Mouse (Mus musculus) forelimb bud, embryonic 11.5 days (tissue): ENCODE measurements at regions not wholly inside any gene's neighbourhood (a gene's known extent, or its start where the extent isn't known, plus 50 kb on each side); places are given as distances from the start of the nearest gene placed in this dataset.

Source experiments
- DNase-seq: peaks from one replicate; pipeline ENCODE4 v3.0.0-alpha.2; 2012; ENCODE audit warnings: low read depth, low spot score

DNA sequence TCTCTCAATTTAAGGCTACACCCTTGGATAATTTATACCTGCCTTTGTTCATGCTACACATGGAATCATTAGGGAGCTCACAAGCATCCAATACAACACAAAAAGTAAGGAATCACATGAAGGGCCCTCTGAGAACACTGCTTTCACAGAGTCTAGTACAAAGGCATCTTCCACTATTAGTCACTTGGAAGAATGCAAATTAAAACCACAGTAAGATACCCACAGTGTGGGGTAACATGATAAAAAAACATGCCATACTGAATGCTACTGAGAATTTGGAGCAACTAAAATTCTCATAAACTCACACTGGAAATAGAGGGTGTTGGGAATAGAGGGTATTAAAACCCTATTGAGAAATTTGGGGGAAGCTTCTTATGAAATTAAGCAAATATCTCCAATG, 197.6 kb upstream of the Tent5a start:
- no peak for DNase-seq

DNA sequence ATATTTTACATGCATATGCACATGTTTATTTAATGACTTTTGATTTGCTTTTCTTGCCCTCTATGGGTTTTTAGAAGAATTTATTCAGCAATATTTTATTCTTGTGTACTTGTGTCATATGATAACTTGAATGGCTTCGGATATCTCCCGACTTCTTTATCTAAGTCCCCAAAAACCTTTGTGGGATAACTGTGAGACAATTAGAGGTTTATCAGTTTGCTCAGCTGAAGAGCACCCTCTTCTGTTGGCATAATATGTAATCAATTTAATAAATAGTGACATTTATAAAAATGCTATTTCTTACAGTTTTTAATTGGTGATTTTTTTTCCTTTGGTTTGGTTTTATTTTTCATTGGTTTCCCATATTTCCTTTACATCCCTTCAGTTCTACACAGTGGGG, 194.2 kb upstream of the Tent5a start:
- no peak for DNase-seq

DNA sequence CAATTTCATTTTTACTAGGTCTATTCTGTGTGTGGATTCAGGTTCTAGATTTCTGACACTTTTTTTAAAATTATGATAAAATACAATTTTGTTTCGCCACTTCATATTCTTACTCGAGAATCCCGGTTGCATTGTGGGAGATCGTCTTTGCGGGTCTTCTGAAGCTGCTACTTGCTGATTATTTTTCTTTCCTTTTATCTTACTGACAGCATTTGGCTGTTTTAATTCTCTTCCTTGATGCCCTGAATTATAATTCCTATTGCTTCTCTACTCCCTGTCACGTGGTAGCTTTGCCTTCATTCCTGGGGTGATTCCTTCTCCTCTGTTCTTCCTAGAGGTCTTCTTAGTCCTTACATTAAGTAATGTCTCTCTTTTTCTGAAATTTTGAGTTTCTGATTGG, 193.8 kb upstream of the Tent5a start:
- no peak for DNase-seq

DNA sequence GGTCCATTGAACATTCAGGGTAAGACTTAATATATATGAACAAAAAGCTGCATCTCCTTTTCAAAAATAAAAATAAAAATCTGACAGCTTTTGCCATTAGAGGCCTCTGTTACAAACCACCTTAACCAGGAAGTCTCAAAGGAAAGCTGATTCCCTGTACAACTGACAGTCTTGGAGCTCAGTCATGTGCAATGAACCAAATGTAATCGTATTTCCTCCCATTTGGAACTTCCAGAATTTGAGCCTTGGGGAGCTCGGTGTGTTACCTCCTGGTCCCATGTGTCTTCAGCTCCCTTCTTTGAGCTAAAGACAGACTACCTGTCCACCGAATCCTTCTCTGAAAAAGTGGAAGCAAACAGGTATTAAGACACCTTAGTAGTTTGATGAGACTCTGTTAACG, 171.9 kb upstream of the Tent5a start:
- no peak for DNase-seq

DNA sequence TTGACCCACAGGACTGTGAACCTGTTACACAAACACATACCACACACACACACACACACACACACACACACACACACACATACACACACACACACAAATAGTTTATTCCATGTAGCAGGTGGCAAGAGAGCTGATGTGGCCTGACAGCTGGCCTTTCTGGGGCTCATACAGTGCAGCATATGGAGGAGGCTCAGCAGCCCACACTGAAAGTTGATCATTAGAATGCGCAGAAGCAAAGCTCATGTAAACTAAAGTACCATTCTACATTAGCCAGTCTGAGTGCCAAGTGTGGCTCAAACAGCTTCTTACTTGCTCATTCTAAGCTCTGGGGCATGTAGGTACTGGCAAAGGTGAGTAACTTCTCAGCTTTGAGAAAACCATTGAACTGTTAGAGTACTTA, 170.2 kb upstream of the Tent5a start:
- no peak for DNase-seq

DNA sequence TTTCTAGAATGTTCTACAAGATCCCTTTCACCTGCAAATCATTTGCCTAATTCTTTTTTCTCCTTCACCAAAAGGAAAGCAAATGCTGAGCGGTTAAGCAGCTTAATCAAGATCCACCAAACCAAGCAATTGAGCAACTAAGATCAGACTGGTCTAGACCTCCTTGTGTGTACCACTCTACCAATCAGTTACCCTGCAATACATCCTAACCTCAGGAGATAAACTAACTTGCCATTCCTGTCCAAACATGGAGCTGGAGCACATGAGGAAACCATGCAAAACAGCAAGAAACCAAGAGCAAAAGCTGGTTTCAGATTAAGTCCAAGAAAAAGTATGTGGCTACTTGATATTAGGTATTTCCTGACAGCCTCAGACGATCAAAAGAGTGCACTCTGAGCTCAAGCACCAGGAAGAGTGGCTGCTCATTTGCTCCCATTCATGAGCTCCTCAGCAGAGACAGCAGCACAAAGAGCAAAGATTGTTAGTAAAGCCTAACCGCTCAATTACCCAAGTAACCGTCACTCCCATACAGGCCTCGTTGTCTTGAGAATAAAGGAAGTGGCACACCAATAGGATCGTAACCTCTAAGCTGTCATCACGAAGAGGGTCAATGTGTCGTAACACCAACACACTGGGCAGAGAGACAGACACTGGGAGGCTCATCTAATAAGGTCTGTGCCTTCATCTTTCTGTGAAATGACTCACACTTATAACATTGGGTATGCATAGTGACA, 169.5 kb upstream of the Tent5a start:
- no peak for DNase-seq

DNA sequence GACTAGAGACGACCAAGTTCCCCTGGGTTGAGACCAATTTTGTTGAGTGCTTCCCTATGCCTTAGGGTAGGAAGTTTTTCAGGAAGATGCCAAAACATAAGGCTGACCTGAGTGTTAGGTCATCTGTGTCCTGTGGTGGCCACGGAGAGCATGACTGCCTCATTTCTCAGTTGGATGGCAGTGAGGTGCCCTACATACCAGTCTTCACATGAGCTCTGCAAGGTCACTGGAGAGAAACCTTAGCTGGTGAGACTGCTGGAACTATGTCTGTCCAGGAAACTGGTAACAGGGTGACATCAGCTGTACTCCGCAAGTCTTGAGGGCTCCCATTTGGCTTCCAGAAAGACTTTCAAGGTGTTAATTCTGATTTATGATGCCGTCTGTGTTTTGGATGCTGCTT, 167.9 kb upstream of the Tent5a start:
- DNase-seq: no peak

DNA sequence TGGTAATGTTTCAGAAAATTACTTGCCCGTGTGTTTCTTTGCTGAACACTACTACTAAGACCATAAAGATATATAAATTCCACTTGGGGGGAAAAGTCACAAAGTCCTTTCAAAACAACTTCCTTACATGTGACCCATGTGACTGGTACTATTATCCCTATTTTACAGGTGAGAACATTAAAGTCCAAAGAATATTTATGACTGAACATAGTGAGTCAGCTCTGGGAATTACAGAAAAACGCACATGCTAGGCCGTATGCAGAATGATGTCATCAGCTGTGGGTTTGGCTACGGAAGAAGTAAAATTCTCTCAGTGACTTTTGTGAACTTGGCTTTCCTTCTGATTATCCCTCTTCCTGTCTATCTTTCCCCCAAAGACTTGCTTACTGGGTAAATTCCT, 166.6 kb upstream of the Tent5a start:
- DNase-seq: no peak

DNA sequence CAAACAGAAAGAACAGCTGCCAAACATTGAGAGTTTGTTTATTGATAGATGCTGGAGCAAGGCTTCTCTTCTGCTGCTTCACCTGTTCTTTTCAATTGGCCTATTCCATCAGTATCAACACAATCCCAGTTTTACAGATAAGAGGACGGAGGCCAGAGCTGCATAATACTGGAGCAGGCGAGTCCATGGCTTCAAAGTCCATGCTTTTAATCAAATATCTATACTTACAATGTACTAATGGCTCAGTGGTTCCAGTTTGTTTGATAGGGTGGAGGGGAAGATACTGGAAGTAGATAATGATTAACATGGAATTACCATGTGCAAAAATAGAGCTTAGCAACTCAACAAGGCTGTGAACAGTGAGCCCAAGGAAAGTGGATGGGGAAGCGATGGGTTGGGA, 163.2 kb upstream of the Tent5a start:
- no peak for DNase-seq

DNA sequence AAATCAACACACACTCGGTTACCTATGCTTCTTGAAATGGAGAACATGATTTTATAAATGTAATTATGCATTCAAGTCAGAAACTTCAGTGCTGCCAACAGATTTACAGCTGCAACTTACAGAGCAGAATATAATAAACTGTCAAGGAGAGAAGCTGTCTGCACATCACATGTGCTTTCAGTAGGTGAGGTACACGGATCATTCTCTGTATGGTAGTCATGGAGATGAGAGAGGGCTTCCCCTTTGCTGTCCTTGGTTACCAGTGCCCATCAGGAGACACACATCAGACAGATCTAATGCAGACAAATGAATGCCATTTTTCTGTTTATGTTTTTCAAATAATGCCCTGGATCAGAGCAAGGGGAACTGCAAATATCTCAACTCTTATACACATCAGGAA, 160.8 kb upstream of the Tent5a start:
- DNase-seq: no peak

DNA sequence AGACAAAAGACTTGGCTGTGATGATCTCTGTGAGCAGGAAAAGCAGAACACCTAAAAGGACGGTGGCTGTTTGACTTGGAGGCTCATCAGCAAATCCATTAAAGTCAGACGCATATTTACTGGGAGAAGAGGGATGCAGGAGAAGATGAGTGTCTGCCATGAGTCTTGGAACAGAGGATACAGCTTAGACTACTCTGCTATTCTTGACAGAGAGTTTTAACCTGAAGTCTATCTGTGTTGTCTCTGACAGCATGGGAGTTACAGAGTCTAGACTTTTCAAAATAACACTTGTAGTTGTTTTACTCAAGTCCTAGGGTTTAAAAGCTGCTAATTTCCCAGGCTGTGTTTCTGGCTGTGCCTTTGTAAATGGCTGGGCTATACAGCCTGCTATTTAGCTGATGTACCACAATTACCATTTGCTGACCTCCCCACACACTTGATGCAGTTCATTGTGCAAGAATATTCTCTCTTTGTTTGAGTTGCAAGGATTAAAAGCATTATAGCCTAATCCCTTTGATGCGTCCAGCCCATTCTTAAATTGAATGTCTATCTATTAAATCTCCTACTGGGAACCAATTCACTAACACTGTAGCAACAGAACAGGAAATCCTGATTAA, 160.0 kb upstream of the Tent5a start:
- DNase-seq: no peak

DNA sequence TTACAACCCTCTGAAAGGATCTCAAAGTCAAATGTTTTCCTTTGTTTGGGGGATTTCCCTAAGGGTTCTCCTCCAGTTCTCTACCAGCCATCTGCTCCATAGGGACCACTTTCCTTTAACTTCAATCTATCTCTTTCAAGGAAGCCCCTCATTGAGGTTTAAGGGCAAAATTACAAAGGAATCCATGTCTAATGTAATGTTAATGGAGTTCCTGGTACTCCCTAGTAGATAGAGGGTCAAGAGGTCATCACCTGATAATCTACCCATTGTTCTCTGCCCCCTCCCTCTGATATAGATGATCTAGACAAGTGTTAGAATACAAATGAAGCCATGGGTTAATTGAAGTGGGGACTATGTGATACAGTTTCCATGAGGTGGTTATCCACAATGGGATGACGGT, 158.6 kb upstream of the Tent5a start:
- no peak for DNase-seq

DNA sequence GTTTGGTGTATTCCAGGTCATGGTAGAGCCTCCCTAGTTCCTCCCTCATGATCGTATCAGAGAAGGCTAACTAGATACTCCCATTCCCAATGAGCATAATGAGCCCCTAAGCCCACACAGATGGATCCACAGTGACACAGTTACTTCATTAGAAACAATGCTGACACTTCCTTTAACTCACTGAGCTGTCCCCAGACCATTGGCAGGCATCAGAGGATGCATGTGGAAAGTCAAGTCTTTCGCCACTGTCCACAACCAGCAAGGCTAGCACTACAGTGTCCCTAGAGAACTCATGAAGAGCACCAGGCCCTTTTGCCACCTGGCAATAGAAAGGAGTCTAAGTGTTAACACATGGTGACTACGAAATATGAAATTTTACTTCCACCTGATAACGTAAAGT, 156.1 kb upstream of the Tent5a start:
- DNase-seq: no peak

DNA sequence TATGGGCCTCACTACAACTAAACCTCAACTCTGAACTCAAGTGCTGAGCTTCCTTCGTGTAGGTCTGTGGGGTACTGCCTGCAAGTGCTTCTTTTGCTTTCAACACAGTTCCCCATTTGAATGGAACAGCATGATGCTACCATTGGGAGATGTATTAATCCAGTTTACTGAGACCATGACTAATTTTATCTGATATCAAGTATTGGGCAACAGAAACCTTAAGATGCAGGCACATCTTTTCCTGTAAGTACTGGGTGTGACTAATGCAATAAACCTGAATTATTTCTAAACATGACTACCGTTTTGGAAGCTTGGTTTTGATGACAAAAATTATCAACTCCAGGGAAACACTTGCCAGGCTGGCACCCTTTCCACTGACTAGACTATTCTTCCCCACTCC, 153.4 kb upstream of the Tent5a start:
- DNase-seq: no peak

DNA sequence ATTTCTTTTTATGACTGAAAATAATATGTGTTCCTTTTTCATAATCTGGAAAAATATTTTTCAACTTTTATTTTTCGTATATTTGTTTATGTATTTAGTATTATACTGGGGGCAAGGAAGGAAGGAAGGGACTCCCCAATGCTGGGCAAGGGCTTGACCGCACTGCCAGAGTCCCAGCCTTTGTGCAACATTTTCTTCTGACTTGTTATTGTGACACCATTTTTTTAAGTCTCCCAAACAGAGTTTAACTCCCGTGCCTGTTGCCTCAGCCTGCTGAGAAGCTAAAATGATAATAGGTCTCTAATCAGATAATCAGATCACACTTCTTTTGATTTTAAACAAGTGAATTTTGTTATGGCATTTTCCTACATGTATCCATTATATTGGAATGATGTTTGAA, 148.1 kb upstream of the Tent5a start:
- no peak for DNase-seq

DNA sequence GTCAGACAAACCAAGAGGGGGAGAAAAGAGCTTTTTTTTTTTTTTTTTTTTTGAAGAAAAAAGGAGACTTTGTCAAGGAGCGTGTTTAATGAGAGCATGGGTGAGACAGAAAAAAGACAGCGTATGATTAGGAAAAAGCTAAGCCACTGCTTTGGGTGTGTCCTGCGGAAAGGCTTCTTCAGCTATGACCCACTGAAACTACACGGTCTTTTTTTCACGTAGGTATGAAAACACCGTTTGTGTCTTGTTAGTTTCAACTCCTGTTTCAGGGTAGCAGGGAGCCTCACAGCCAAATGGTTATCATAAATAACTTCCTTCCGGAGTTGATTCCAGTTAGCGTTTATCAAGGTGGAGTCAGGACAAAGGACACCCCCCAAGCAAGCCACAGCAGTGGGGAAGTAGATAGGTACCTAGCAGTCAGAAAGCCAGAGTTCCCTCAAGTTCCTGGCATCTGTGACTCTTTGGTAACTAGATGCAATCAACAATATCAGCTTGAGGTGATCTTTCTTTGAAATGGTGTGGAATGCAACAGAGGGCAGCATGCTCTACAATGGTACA, 143.2 kb upstream of the Tent5a start:
- DNase-seq: no peak

DNA sequence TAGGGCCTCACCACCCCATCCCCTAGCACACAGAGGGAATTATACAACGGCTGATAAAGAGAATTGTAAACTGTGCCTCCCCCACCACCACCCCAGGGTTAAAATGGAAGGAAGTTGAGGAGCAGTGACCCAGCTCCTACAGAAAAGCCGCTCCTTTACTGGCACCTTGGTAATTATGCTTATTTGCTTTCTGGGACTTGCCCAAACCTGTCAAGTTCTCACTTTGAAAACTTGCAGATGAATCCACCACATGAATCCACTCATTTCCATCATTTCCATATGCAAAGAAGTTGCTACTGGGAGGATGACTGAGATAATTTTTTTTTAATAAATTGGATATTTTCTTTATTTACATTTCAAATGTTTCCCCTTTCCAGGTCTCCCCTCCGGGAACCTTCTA, 142.1 kb upstream of the Tent5a start:
- no peak for DNase-seq

DNA sequence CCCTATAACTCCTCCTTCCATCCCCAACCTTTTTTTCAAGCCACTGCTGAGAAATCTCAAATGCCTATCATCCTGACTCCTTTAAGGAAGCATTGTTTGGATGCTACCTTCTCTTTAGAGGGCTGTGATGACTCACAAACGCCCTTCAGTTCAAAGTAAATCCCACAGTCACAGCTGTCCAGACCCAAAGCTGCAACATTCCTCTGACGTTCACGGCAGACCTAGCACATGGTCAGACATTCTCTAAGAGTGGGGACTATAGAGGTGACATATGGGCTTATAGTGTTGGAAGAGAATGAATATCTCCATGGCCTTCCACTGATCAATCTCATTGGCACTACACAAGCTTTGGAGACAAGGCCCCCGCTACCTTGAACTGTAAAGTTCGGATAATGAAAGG, 139.5 kb upstream of the Tent5a start:
- DNase-seq: no peak

DNA sequence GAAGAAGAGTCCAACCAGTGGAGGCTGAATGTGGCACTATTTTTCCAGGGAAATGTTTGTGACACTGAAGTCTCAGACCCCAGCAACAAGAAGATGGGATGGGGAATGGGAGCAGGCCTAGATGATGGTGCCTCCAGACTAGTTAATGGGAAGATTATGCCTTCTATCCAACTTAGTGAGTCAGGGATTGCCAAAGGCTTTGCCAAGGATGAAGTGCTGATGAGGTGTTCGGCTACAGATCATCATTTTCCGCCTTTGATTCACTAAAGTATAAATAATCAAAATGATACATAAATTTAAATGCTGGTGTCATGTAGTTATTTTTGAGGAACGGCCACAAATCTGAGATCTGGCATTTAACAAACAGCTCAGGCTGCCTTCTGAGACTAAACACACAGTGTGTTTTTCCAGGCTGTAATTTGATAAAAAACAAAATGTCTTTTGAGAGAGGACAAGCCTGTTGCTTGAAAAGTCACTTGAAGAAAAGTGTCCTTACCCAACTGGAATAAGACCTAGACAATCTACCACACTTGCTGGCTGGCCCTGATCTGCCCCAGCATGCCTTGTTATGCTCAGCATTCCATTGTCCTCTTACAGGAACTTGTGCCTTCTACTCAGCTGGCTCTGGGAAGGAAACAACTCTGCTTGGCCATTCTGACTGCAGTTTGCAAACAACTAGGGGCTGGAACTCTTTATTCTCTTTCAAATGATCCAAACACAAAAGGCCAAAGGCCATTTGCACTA, 132.1 kb upstream of the Tent5a start:
- no peak for DNase-seq

DNA sequence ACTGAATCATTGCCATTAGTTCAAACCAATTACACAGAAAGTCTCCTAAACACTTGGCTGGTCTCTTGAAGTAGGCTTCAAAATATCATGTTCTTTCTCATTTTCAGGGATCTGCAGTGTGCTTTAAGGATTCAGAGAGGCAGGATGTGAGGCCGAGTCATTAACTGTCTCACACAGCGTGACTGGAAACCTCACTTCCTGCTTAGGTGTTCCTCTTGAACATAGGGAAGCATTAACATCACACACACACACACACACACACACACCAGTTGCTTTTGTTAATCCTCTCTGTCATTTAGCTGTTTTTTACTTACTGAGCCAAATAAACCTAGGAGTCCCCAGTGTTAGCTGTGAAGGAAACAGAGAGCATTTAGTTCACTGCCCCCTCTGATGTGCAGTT, 131.2 kb upstream of the Tent5a start:
- DNase-seq: no peak

DNA sequence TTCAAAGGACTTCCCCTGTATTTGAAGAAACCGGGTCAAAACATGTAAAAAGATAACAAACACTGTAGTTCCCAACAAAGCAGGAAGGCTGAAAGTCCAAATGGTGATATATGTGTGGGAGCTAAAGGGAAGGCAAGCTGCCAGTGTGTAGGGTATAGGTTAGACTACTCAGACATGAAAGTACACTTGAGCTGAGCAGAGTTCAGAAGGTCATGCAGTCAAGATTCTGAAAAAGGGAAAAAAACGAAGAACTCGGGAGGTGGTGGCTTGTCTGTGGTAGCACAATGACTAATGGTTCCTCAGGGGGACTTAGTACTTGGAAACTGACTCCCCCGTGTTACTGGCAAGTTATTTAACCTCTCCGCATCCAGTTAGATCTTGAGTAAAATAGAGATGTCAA, 130.3 kb upstream of the Tent5a start:
- DNase-seq: no peak

DNA sequence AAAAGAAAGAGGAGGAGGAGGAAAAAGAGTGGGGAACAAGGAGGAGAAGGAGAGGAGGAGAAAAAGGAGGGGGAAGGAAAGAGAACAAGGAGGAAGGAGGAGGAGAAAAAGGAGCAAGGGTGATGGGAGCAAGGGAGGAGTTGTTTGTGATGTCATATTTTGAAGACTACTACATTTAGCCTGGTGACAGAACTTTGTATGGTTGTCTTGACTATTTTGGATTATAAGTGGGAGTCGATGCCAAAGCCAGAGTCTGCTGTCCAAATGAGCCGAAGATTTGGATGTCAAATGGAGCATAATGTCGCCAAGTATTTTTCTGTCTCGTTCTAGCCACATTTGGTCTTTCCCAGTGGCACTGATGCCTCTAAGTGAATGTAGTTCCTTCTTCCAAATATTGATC, 128.2 kb upstream of the Tent5a start:
- no peak for DNase-seq
